Mouse (Mus musculus) embryonic facial prominence, embryonic 15.5 days (tissue): ENCODE data around the gene Sgsm3. TPM values are rescaled to one million over a fixed set of nuclear protein-coding genes. Genes with fewer than 3 reads are reported as not detected.

Experiments
- ATAC-seq: fragments of 200-750 bp; cut with Nextera tagmentation; 2 replicates; pipeline ENCODE4 v1.8.0; 2017; ENCODE audit warnings: low read depth, moderate TSS enrichment; ENCODE audit not compliant: insufficient number of reproducible peaks, low FRiP score, low TSS enrichment
- H3K27ac ChIP-seq: fragments of 300-500 bp; sonication (generic); replicated peaks from 2 replicates; pipeline ENCODE4 v1.5.1; 2015; ENCODE audit warnings: mild to moderate bottlenecking, inconsistent platforms
- H3K27me3 ChIP-seq: fragments of 300-500 bp; sonication (generic); 2 replicates; pipeline ENCODE4 v1.6.1; 2015; ENCODE audit warnings: inconsistent platforms
- H3K36me3 ChIP-seq: fragments of 300-500 bp; sonication (generic); 2 replicates; pipeline ENCODE4 v1.6.1; 2015; ENCODE audit warnings: mild to moderate bottlenecking, inconsistent platforms
- H3K4me1 ChIP-seq: fragments of 300-500 bp; sonication (generic); 2 replicates; pipeline ENCODE4 v1.6.1; 2015; ENCODE audit warnings: inconsistent platforms
- H3K4me2 ChIP-seq: fragments of 300-500 bp; sonication (generic); replicated peaks from 2 replicates; pipeline ENCODE4 v1.6.1; 2015; ENCODE audit warnings: mild to moderate bottlenecking, inconsistent platforms
- H3K4me3 ChIP-seq: fragments of 300-500 bp; sonication (generic); replicated peaks from 2 replicates; pipeline ENCODE4 v1.5.1; 2015; ENCODE audit warnings: mild to moderate bottlenecking, inconsistent platforms
- H3K9ac ChIP-seq: fragments of 300-500 bp; sonication (generic); 2 replicates; pipeline ENCODE4 v1.6.1; 2015; ENCODE audit warnings: inconsistent platforms
- H3K9me3 ChIP-seq: fragments of 300-500 bp; sonication (generic); replicated peaks from 2 replicates; pipeline ENCODE4 v1.6.1; 2016; ENCODE audit warnings: inconsistent platforms
- whole genome bisulfite sequencing: fragments of 180-500 bp; shearing (Covaris S2); methylation state at CpG from one replicate; pipeline ENCODE4 v1.1.7; 2015; 5-methylcytosine and 5-hydroxymethylcytosine counted together
- polyA plus RNA-seq: library from polyadenylated mRNA; unstranded; fragments of >200 nt; fragmentation: Nextera tagmentation; extraction: Ambion mirVana; gene quantifications from 2 replicates; pipeline ENCODE4 v1.2.1, GENCODE M21; 2015

Gene Sgsm3
- polyA plus RNA-seq, 1 experiment from 2014 or later, result 33.6 TPM

DNA sequence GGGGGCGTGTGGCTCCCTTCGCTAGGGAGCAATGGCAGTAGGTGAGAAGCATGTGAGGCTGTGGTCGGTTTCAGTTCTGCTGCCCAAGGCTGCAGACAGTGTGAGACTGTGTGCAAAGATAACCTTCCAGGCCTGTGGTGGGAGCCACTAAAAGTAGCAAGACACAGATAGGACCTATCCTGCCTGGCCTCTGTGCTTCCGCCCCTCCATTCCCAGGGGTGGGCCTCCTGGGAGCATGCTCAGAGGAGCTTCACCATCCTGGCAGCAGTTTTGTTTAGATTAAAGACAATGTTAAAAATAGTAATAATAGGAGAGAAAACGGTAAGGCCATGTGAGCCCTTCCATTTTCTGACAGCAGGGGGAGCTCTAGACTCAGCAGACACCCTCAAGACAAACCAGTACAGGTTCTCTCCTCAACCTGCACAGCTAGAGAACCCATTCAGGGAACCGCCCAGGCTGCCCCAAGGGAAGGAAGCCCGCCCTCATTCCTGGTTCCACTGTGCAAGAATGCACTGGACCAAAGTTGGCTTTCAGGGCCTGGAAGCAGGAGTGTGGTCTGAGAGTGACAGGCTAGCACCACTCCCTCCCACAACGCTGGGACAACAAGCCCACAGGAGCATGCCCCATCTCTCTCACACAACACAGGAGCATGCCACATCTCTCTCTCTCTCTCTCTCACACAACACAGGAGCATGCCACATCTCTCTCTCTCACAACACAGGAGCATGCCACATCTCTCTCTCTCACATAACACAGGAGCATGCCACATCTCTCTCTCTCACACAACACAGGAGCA, 50.0 kb downstream of the Sgsm3 start:
- ATAC-seq, result no peak
- Histone ChIP-seq H3K27ac (no peak overlapping the region), H3K9me3 (no peaks in the 10 kb centered on the region), H3K9ac (no peak overlapping the region), H3K27me3 (no peaks in the 10 kb centered on the region), H3K4me1 (peaks cover 8% of the 10 kb centered on the region), H3K36me3 (peaks cover 4% of the 10 kb centered on the region; the same call in 1 of the 2 replicates), H3K4me2 (no peak overlapping the region), H3K4me3 (no peak overlapping the region)
- WGBS, result 33% methylated on average over 8 of the region's 8 CpGs

DNA sequence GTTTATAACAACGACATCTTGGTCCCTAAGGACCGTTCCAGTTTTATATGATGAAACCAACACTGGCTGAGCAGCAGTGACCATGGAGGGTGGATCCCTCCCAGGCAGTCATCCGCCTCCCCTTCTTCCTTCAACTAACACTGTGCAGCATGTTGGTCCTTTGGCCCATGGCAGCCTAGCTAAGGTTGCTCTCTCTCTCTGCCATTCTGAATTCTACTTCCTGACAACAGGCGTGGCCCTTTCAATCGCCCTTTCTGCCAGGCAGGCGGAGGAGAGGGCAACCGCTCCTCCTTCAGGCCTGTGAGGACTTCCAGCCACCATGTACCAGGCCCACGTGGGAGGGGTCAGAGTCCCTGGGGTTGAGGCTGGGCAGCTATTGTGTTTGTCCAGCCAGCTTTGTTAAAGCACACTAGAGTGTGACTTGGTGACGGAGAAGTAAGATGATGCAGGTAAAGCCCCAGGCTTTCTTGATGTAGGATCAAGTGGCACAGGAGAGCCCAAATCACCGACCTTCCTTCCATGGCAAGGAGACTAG, 53.4 kb downstream of the Sgsm3 start:
- no peak overlapping the region for H3K4me3 ChIP-seq
- H3K27ac ChIP-seq, result no peak overlapping the region
- no peaks in the 10 kb centered on the region for H3K36me3 ChIP-seq
- H3K9me3 ChIP-seq, result no peaks in the 10 kb centered on the region
- no peaks in the 10 kb centered on the region for H3K27me3 ChIP-seq
- no peak for ATAC-seq
- H3K4me1 ChIP-seq, result peaks cover 35% of the 10 kb centered on the region
- no peak overlapping the region for H3K9ac ChIP-seq
- 76% methylated on average over 10 of the region's 10 CpGs for WGBS
- H3K4me2 ChIP-seq, result no peak overlapping the region

DNA sequence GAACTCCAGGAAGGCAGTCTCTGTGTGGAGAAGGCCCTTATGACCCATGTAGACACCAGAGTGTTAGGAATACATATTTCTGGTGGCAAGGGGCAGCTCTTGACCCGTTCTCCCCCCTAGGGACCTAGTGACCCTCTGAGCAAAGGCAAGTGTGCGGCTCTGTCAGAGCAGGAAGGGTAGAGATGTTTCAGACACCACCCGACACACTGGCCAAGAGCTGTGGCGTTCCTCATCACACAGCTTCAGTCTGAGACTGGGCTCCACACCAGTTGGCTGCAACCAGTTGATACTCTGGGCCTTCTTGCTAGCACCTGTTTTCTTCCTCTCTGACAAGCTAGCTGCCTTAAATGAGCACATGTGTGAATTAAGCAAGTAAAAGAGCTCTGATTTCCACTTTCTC, 54.0 kb downstream of the Sgsm3 start:
- H3K4me3 ChIP-seq, result no peak overlapping the region
- H3K27me3 ChIP-seq, result no peaks in the 10 kb centered on the region
- no peak for ATAC-seq
- peaks cover 36% of the 10 kb centered on the region for H3K4me1 ChIP-seq
- no peak overlapping the region for H3K9ac ChIP-seq
- 84% methylated on average over 4 of the region's 4 CpGs for WGBS
- no peak overlapping the region for H3K4me2 ChIP-seq
- no peak overlapping the region for H3K27ac ChIP-seq
- no peaks in the 10 kb centered on the region for H3K36me3 ChIP-seq
- H3K9me3 ChIP-seq, result no peaks in the 10 kb centered on the region

DNA sequence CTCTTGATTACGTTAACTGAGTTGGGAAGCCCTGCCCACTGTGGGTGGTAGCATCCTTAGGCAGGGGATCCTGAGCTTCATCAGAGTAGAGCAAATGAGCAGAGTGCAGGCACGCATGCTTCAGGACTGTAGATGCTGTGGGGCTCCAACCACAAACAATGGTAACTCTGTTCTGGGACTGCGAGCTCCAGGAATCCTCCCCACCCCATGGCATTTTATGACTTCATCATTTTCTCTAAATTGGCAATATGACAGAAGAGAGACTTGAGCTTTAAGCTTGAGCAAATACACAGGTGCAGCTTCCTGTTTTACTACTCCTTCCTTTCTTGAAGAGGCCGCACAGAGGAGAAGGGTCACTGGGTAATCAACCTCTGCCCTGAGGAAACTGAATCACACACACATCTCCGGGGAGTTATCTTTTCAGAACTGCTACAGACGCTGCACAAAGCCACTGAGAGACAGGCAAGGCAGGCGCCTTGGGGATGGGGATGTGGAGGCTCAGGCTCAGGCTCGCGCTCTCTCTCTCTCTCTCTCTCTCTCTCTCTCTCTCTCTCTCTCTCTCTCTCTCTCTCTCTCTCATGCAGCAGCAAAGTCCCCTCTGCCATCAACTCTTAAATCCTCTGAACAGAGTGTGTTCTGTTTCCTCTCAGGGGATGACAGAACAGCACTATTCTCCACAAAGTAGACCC, 55.5 kb downstream of the Sgsm3 start:
- H3K27ac ChIP-seq, result no peak overlapping the region
- H3K4me3 ChIP-seq, result no peak overlapping the region
- H3K9ac ChIP-seq, result no peak overlapping the region
- peaks cover 31% of the 10 kb centered on the region for H3K4me1 ChIP-seq
- ATAC-seq, result no peak
- H3K27me3 ChIP-seq, result no peaks in the 10 kb centered on the region
- WGBS, result 29% methylated on average over 9 of the region's 9 CpGs
- H3K9me3 ChIP-seq, result no peaks in the 10 kb centered on the region
- no peak overlapping the region for H3K4me2 ChIP-seq
- H3K36me3 ChIP-seq, result no peaks in the 10 kb centered on the region

DNA sequence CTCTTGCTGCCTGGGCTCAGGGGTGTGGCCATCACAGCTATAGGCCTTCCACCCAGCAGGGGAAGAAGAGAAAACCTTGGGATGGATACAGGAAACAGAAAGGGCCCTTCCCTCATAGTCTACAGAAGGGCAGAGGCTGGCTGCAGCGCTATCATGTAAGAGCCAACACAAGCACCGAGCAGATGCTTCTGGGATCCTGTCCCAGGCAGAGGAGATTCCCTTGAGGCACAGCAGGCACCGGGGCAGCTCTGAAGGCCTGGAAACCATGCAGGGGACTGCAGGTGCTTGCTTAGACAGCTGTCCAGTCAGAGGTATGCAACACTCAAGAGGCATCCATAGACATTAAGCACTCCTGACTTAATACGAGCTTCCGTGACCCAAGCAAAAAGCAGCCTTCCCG, 56.6 kb downstream of the Sgsm3 start:
- Histone ChIP-seq H3K9me3 (no peaks in the 10 kb centered on the region), H3K27ac (no peak overlapping the region; the same call in 1 of the 2 replicates), H3K4me3 (no peak overlapping the region), H3K4me1 (peaks cover 29% of the 10 kb centered on the region), H3K36me3 (no peaks in the 10 kb centered on the region), H3K4me2 (no peak overlapping the region), H3K9ac (no peak overlapping the region), H3K27me3 (no peaks in the 10 kb centered on the region)
- 59% methylated on average over 6 of the region's 6 CpGs for WGBS
- ATAC-seq, result no peak

DNA sequence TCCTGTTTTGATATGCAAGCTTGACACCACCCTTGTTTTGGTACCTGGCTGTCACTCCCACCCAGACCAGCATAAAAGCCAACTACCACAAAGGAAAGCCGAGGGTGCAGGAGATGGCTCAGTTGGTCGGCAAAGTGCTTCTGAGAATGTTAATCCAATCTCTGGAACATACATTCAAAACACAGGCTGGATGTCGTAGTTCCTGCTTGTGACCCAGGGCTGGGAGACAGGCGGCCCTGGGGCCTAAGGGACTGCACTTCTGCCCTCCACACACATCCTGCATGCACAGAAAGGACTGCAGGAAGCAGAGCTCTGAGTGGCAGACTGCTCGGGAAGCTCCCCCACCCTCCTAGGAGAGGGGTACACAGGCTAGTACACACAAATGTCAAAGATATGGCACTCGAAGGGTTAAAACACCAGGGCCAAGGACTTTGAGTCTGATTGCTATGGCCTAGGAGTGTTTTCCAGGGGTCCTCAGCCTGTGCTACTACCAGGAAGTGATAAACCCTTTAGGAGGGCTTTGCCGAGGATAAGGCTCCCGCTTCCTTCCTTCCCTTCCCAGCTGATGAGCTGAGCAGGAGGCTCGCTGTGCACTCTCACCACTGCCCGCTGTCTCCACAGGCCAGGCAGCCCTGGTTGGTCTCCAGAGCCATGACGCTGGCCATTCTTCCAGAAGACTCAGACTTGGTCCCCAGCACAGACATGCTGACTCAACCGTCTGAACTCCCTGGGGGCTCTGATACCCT, 58.0 kb downstream of the Sgsm3 start:
- Histone ChIP-seq H3K4me2 (no peak overlapping the region), H3K4me1 (peaks cover 29% of the 10 kb centered on the region), H3K4me3 (no peak overlapping the region), H3K9me3 (no peaks in the 10 kb centered on the region), H3K27me3 (no peaks in the 10 kb centered on the region), H3K27ac (0 out of 2 replicates have a peak overlapping the region, but pooled peaks have one; percentile 34), H3K9ac (no peak overlapping the region), H3K36me3 (no peaks in the 10 kb centered on the region)
- ATAC-seq, result no peak
- WGBS, result 59% methylated on average over 12 of the region's 12 CpGs

DNA sequence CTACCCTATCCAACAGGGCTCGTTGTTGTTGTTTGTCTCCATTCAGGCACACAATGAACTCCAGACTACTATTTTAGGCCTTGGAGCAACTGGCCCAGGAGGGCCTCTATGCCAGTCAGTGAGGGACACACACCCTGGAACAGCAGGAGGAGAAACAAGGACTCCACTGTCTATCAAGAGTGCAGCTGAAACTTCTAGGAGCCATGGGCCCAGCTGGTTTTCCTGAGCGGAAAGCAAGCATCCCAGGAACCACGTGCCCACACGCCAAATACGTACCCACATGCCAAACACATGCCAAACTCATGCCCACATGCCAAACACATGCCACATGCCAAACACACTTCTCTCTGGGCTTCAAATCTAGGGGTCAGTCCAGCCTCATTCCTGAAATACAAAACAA, 60.9 kb downstream of the Sgsm3 start:
- Histone ChIP-seq H3K9ac (no peak overlapping the region), H3K9me3 (no peaks in the 10 kb centered on the region), H3K27me3 (no peaks in the 10 kb centered on the region), H3K4me1 (peaks cover 30% of the 10 kb centered on the region), H3K36me3 (no peaks in the 10 kb centered on the region), H3K4me3 (no peak overlapping the region), H3K4me2 (no peak overlapping the region), H3K27ac (no peak overlapping the region)
- WGBS, result 68% methylated on average over 5 of the region's 5 CpGs
- ATAC-seq, result no peak

DNA sequence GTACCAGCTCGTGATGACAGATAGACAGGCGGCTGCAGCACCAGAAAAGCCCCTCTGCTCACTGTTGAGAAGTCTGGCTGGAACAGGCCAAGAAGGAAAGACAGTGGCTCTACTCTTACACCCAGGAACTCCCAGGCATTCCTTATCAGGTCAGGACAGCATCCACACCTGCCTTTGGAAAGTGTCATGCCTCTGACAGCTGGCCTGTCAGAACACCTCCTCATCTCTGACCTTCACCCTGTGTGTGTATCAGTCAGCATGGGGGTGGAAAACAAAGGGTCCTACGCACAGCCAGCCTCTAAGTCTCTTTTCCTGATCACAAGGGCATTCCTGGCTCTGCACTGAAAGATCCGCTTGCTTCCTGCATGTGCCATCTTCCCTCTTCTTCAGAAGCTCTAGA, 64.2 kb downstream of the Sgsm3 start:
- Histone ChIP-seq H3K27me3 (no peaks in the 10 kb centered on the region), H3K4me2 (no peak overlapping the region), H3K9me3 (no peaks in the 10 kb centered on the region), H3K36me3 (peaks cover 12% of the 10 kb centered on the region; the same call in 1 of the 2 replicates), H3K27ac (no peak overlapping the region), H3K4me1 (peaks cover 9% of the 10 kb centered on the region; the same call in 1 of the 2 replicates), H3K9ac (no peak overlapping the region), H3K4me3 (no peak overlapping the region)
- no peak for ATAC-seq
- 65% methylated on average over 4 of the region's 4 CpGs for WGBS

DNA sequence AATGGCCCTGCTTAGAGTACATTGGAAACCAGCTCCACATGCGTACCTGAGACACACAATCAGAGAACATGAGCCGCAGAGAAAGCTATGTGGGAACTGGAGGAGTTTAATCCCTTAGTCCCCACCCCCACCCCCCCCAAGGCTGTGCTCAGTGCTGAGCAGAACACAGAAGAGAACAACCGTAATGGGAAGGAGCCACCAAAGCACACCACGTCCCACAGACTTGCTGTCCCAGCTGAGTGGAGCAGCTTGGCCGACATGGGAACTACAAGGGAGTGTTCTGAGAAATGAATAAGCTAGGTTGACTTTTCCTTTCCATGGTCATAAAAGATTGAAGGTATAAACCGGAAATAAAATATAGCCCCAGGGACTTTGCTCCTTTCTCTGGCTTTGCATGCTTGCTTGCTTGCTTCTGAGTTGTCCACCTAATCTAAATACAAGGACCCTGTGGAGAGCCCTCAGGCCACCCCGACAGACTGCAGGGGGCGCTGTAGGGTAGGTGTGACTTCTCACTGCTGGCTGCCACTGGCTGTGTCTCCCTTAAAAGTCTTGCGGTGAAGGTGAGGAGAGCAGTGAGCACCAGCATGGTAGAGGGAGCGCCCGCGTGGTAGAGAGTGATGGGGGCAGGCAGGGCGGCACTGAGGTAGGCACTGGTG, 64.8 kb downstream of the Sgsm3 start:
- 53% methylated on average over 13 of the region's 13 CpGs for WGBS
- Histone ChIP-seq H3K4me3 (no peak overlapping the region), H3K9ac (no peak overlapping the region), H3K4me2 (no peak overlapping the region), H3K27ac (no peak overlapping the region; the same call in 1 of the 2 replicates), H3K27me3 (no peaks in the 10 kb centered on the region), H3K4me1 (peaks cover 9% of the 10 kb centered on the region; the same call in 1 of the 2 replicates), H3K36me3 (peaks cover 12% of the 10 kb centered on the region; the same call in 1 of the 2 replicates), H3K9me3 (no peaks in the 10 kb centered on the region)
- no peak for ATAC-seq

DNA sequence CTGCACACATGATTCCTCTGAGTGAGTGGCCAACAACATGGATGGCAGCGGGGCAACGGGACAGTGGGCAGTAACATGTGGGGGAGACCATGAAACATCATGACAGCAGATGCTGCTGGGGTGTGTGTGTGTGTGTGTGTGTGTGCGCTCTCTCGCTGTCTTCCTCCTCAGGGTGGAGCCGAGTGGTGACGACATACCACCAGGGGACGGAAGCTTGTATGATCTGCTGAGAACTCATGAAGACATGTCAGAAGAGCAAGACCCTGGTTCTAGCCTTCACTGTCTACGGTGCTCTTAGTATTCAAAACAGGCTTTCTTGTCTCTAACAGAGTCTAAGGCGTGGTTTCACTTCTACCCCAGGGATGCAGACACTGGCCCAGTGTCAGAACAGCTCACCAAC, 66.9 kb downstream of the Sgsm3 start:
- no peak for ATAC-seq
- WGBS, result 87% methylated on average over 9 of the region's 9 CpGs
- H3K36me3 ChIP-seq, result peaks cover 12% of the 10 kb centered on the region; the same call in 1 of the 2 replicates

More for the DNA sequence above, 66.9 kb downstream of the Sgsm3 start:
- H3K9me3 ChIP-seq, result no peaks in the 10 kb centered on the region
- no peaks in the 10 kb centered on the region for H3K27me3 ChIP-seq
- no peak overlapping the region for H3K27ac ChIP-seq
- H3K4me1 ChIP-seq, result peaks cover 9% of the 10 kb centered on the region; the same call in 1 of the 2 replicates
- H3K4me3 ChIP-seq, result no peak overlapping the region
- H3K4me2 ChIP-seq, result no peak overlapping the region
- H3K9ac ChIP-seq, result no peak overlapping the region
